8 mouse cellular contexts compared by ENCODE assay signal in the genomic region with DNA sequence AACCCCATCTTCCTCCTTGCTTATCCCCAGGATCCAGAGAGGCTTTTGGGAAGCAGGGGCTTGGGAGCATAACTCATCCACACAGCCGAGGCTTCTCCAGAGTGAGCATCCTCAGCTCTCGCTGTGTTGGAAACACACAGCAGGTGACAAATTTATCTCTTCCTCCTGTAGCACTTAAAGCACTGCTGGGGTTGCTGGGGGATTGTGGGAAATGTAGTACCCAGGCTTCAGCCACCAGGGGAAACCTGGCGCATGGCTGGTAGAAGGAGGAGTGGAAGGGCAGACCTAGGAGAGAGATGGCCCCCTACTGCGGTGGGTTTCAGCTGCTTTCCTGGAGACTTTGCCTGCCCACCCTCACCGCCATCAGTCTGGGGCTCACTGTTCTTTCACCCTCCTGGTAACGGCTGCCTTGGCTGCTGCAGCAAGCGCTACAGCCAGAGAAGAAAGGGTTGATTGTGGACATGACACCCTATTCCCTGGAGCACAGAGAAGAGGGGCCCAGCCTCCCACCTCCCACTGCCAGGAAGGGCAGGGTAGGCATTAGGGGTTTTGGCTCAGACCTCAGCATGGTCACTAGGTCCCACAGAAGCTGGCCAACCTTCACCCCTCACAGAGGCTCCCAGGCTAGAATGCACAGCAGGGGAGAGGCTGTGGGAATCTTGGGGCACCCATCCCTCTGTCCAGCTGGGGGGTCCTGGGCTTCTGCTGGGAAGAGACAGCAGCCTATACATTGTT. TPM values are rescaled to one million over a fixed set of nuclear protein-coding genes. Genes with fewer than 3 reads are reported as not detected.
DNase-seq lines count a peak whose midpoint lies in the region; ATAC-seq and TF ChIP-seq lines count a peak whose summit lies in the region.
"Had no signal": no experiment of that assay in that cellular context is flagged by ENCODE, and none has a peak within 500 bp of the region (broad histone marks: within the 10 kb centered on the region; RNA-seq: fewer than 3 reads in every experiment).

No protein-coding gene starts in this region.

- no peak overlapping the region for H3K9ac ChIP-seq in lung, postnatal 0 days (replicated peaks; ENCODE audit: low read depth)
- H3K9ac ChIP-seq in embryonic facial prominence, embryonic 13.5 days: no peak overlapping the region
- H3K9ac ChIP-seq: limb, embryonic 15.5 days had no signal

- H3K4me1 ChIP-seq in lung, postnatal 0 days (ENCODE audit: insufficient read depth, low read depth, low read length): peaks cover 9% of the 10 kb centered on the region
- peaks cover 38% of the 10 kb centered on the region for H3K4me1 ChIP-seq in embryonic facial prominence, embryonic 13.5 days

- TF ChIP-seq EP300 in lung, postnatal 0 days (IDR thresholded peaks at IDR 0.05): no peak

- H3K4me2 ChIP-seq in lung, postnatal 0 days (replicated peaks; ENCODE audit: low read depth, low read length): no peak overlapping the region
- H3K4me2 ChIP-seq in embryonic facial prominence, embryonic 13.5 days: peak overlapping the region; percentile 18; the same call in 1 of the 2 replicates
- H3K4me2 ChIP-seq: limb, embryonic 15.5 days had no signal

- H3K4me3 ChIP-seq in lung, postnatal 0 days (ENCODE audit: low read depth, low read length): no peak overlapping the region
- no peak overlapping the region for H3K4me3 ChIP-seq in embryonic facial prominence, embryonic 13.5 days
- H3K4me3 ChIP-seq: limb, embryonic 15.5 days had no signal

- 39% methylated on average over 7 of the region's 7 CpGs for WGBS in lung, postnatal 0 days
- WGBS in embryonic facial prominence, embryonic 13.5 days: 26% methylated on average over 7 of the region's 7 CpGs

- no peaks in the 10 kb centered on the region for H3K9me3 ChIP-seq in lung, postnatal 0 days (ENCODE audit: low read length)
- H3K9me3 ChIP-seq in embryonic facial prominence, embryonic 13.5 days: no peaks in the 10 kb centered on the region
- H3K9me3 ChIP-seq: limb, embryonic 15.5 days had no signal

- no peak overlapping the region for H3K27ac ChIP-seq in lung, postnatal 0 days (ENCODE audit: low read length)
- no peak overlapping the region; the same call in 1 of the 2 replicates for H3K27ac ChIP-seq in embryonic facial prominence, embryonic 13.5 days
- H3K27ac ChIP-seq: limb, embryonic 15.5 days had no signal

- peak; percentile 52 for TF ChIP-seq CTCF in lung, postnatal 0 days (IDR thresholded peaks at IDR 0.05)

- no peak for ATAC-seq in lung, postnatal 0 days
- ATAC-seq in embryonic facial prominence, embryonic 13.5 days (ENCODE audit: insufficient number of reproducible peaks, insufficient read depth, low FRiP score, low TSS enrichment, low read depth): no peak

- no peaks in the 10 kb centered on the region for H3K27me3 ChIP-seq in lung, postnatal 0 days (replicated peaks; ENCODE audit: insufficient read depth, low read length)
- no peaks in the 10 kb centered on the region for H3K27me3 ChIP-seq in embryonic facial prominence, embryonic 13.5 days
- H3K27me3 ChIP-seq: limb, embryonic 15.5 days had no signal

- peak; percentile 34 for DNase-seq in lung, postnatal 0 days (ENCODE audit: low spot score)
- no peak for DNase-seq in lung, postnatal 36 days
- DNase-seq in layer of hippocampus, postnatal 36 days: peak; percentile 37 to 42
- peak; percentile 73 to 80 for DNase-seq in right cerebral cortex, postnatal 10 days (ENCODE audit: low spot score in 2 of 2)
- DNase-seq in spleen, postnatal 14 days (ENCODE audit: low spot score in 2 of 2): no peak
- DNase-seq in adrenal gland, postnatal 10 days: no peak

- H3K36me3 ChIP-seq in lung, postnatal 0 days (ENCODE audit: insufficient read depth, low read length): no peaks in the 10 kb centered on the region
- no peaks in the 10 kb centered on the region for H3K36me3 ChIP-seq in embryonic facial prominence, embryonic 13.5 days
- H3K36me3 ChIP-seq: limb, embryonic 15.5 days had no signal

RNA-seq across cellular contexts. Expression of a gene that starts 3.1 kb away (rescaled TPM):
- 6.4 and 7.1 TPM in 2 replicates for polyA plus RNA-seq in lung, postnatal 0 days (2015; fragmentation: Nextera tagmentation; extraction: Ambion mirVana)
- polyA plus RNA-seq in embryonic facial prominence, embryonic 13.5 days (2015; fragmentation: Nextera tagmentation; extraction: Ambion mirVana): 3.3 and 5.0 TPM in 2 replicates
- total RNA-seq in layer of hippocampus, postnatal 36 days (2021): 10 to 100 TPM; 11.8 to 12.8 TPM
- total RNA-seq in adrenal gland, postnatal 10 days (2021): 10 to 100 TPM; 56.9 to 74.1 TPM

RNA-seq across cellular contexts. Expression of a gene that starts 16.5 kb away (rescaled TPM):
- 0.15 and 0.31 TPM in 2 replicates for polyA plus RNA-seq in lung, postnatal 0 days (2015; fragmentation: Nextera tagmentation; extraction: Ambion mirVana)
- polyA plus RNA-seq in embryonic facial prominence, embryonic 13.5 days (2015; fragmentation: Nextera tagmentation; extraction: Ambion mirVana): 0.81 and 1.0 TPM in 2 replicates
- under 1 TPM in 1 of 2 experiments, not detected in 1; 0.40 TPM for total RNA-seq in layer of hippocampus, postnatal 36 days (2021)
- total RNA-seq in adrenal gland, postnatal 10 days (2021): 1 to 10 TPM; 1.7 to 2.5 TPM

Comparison
In these comparisons a context has a peak if more than half of its experiments do, and no peak if none do; other contexts are left out.
1. DNase-seq: peak in lung, postnatal 0 days (single experiment), layer of hippocampus, postnatal 36 days (2 of 2) and right cerebral cortex, postnatal 10 days (2 of 2); none in lung, postnatal 36 days (single experiment), spleen, postnatal 14 days (0 of 2) and adrenal gland, postnatal 10 days (single experiment).
2. RNA of a gene that starts 3.1 kb away (total RNA-seq): 56.9 to 74.1 TPM in adrenal gland, postnatal 10 days; 11.8 to 12.8 TPM in layer of hippocampus, postnatal 36 days; every median in the first group is over 4 times any median in the second.